Mouse (Mus musculus) CD4-positive, CD25-positive, alpha-beta regulatory T cell, adult 2 months (primary cell): ENCODE measurements at regions not wholly inside any gene's neighbourhood (a gene's known extent, or its start where the extent isn't known, plus 50 kb on each side); places are given as distances from the start of the nearest gene placed in this dataset.

Source experiments
- DNase-seq: peaks from one replicate; pipeline ENCODE4 v3.0.0-alpha.2; 2012; ENCODE audit warnings: low read depth, low spot score

GRCm38 (mm10) chr1:127152840-127153239 lies 52.0 kb upstream of the Mgat5 start:
- DNase-seq, result no peak

- DNase-seq, result no peak
Observed at GRCm38 (mm10) chr1:127135521-127135920, 69.3 kb upstream of the Mgat5 start.

- no peak for DNase-seq
Observed at GRCm38 (mm10) chr1:127131871-127132270, 72.9 kb upstream of the Mgat5 start.

- DNase-seq, result no peak
Observed at GRCm38 (mm10) chr1:127124862-127125261, 80.0 kb upstream of the Mgat5 start.

- no peak for DNase-seq
Observed at GRCm38 (mm10) chr1:127118019-127118418, 86.8 kb upstream of the Mgat5 start.

- DNase-seq, result no peak
Observed at GRCm38 (mm10) chr1:127107485-127107884, 97.3 kb upstream of the Mgat5 start.

- no peak for DNase-seq
Observed at GRCm38 (mm10) chr1:127105861-127106260, 99.0 kb upstream of the Mgat5 start.

- DNase-seq, result no peak
Observed at GRCm38 (mm10) chr1:127103664-127104063, 101.2 kb upstream of the Mgat5 start.

- no peak for DNase-seq
Observed at GRCm38 (mm10) chr1:127098871-127099420, 105.9 kb upstream of the Mgat5 start.

- DNase-seq, result no peak
Observed at GRCm38 (mm10) chr1:127087616-127088015, 117.2 kb upstream of the Mgat5 start.

GRCm38 (mm10) chr1:127085988-127086387 lies 118.8 kb upstream of the Mgat5 start:
- DNase-seq, result no peak

GRCm38 (mm10) chr1:127083761-127084308 lies 121.0 kb upstream of the Mgat5 start:
- no peak for DNase-seq

- no peak for DNase-seq
Observed at GRCm38 (mm10) chr1:127079012-127079411, 125.8 kb upstream of the Mgat5 start.

GRCm38 (mm10) chr1:127062430-127062829 lies 142.4 kb upstream of the Mgat5 start:
- DNase-seq, result no peak

- DNase-seq, result no peak
Observed at GRCm38 (mm10) chr1:127045711-127046420, 158.9 kb upstream of the Mgat5 start.

GRCm38 (mm10) chr1:127034748-127035147 lies 170.1 kb upstream of the Mgat5 start:
- DNase-seq, result no peak

- no peak for DNase-seq
Observed at GRCm38 (mm10) chr1:127031563-127031962, 173.3 kb upstream of the Mgat5 start.

- DNase-seq, result no peak
Observed at GRCm38 (mm10) chr1:127028872-127029497, 175.8 kb upstream of the Mgat5 start.

GRCm38 (mm10) chr1:127023100-127023499 lies 181.7 kb upstream of the Mgat5 start:
- no peak for DNase-seq

GRCm38 (mm10) chr1:127017698-127018097 lies 187.1 kb upstream of the Nckap5 start:
- DNase-seq, result no peak

- DNase-seq, result no peak
Observed at GRCm38 (mm10) chr1:127015894-127016245, 185.3 kb upstream of the Nckap5 start.

GRCm38 (mm10) chr1:127015042-127015893 lies 184.7 kb upstream of the Nckap5 start:
- DNase-seq, result no peak
